Mouse (Mus musculus) C2C12 (cell line): ENCODE measurements around the gene Wdr74. TPM values are rescaled to one million over a fixed set of nuclear protein-coding genes. Genes with fewer than 3 reads are reported as not detected.
"Not testable (repeated sequence)": the region's sequence is repeated elsewhere in the genome, so short reads cannot be mapped to it uniquely, and the experiment has no call there.

Source experiments
- H3K27me3 ChIP-seq: one replicate; pipeline ENCODE4 v1.6.1; 2011; ENCODE audit not compliant: control insufficient read depth, insufficient read depth, insufficient read length
- H3K36me3 ChIP-seq: one replicate; pipeline ENCODE4 v1.6.1; 2011; ENCODE audit not compliant: control insufficient read depth, insufficient read depth
- H3K4me3 ChIP-seq: one replicate; pipeline ENCODE4 v1.5.1; 2011; ENCODE audit warnings: mild to moderate bottlenecking, control low read depth; ENCODE audit not compliant: poor library complexity, insufficient read depth, severe bottlenecking
- H3K79me2 ChIP-seq: one replicate; pipeline ENCODE4 v1.6.1; 2011; ENCODE audit not compliant: control insufficient read depth, insufficient read depth
- H3K79me3 ChIP-seq: one replicate; pipeline ENCODE4 v1.6.1; 2011; ENCODE audit warnings: low read depth, control low read depth
- H3ac ChIP-seq: one replicate; pipeline ENCODE3; 2011; ENCODE audit warnings: low read depth; ENCODE audit not compliant: control insufficient read depth, insufficient read length
- CEBPB ChIP-seq: IDR thresholded peaks from one replicate; pipeline ENCODE4 v1.6.1; 2011; ENCODE audit warnings: low read depth, mild to moderate bottlenecking, control low read depth, moderate library complexity
- CTCF ChIP-seq: IDR thresholded peaks from one replicate; pipeline ENCODE4 v1.5.1; 2011; ENCODE audit not compliant: control insufficient read depth, insufficient read depth, insufficient read length
- FOSL1 ChIP-seq: IDR thresholded peaks from one replicate; pipeline ENCODE4 v1.8.0; 2011; ENCODE audit warnings: mild to moderate bottlenecking, low read length; ENCODE audit not compliant: poor library complexity, insufficient read depth, severe bottlenecking
- MAX ChIP-seq: IDR thresholded peaks from one replicate; pipeline ENCODE4 v1.6.1; 2011; ENCODE audit warnings: mild to moderate bottlenecking, control low read depth
- MYOD1 ChIP-seq: IDR thresholded peaks from one replicate; pipeline ENCODE4 v1.6.1; 2011; ENCODE audit warnings: low read depth; ENCODE audit not compliant: control insufficient read depth, insufficient read length
- MYOG ChIP-seq: IDR thresholded peaks from one replicate; pipeline ENCODE4 v1.6.1; 2011; ENCODE audit not compliant: control insufficient read depth, insufficient read length; ENCODE audit errors: extremely low read depth
- USF1 ChIP-seq: IDR thresholded peaks from one replicate; pipeline ENCODE4 v1.6.1; 2011; ENCODE audit warnings: low read depth, mild to moderate bottlenecking, control low read depth, moderate library complexity
- polyA plus RNA-seq: library from polyadenylated mRNA; unstranded; fragments of >200 nt; fragmentation: generic; extraction: Trizol; gene quantifications from one replicate; pipeline ENCODE4 v1.2.1, GENCODE M21; 2012; ENCODE audit warnings: missing spikeins

The Wdr74 gene
- polyA plus RNA-seq, 1 experiment = 116 TPM

DNA sequence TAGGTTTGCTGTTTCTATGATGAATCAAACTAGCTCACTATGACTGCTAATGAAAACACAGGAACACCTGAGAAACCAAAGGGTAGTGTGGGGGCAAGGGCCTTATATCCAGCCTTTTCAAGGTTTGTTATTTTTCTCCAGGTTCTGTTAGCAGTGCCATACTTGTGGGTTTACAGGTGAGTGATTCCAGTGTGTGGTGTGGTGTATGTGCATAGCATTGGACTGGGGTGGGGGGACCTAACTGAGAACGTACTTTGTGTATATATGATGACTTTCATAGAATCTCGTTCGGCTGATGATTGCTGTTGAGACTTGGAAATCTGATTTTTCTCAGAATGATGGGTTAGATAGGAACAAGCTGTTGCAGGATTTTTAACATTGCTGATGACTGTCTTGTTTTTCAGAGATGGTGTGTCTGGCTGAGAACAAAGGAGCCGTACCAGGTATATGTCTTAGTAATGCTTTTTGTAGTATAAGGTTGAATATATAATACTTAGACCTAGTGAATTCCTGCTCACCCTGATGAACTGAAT, 10.5 kb upstream of the Wdr74 start:
- peaks cover 33% of the 10 kb centered on the region for H3K36me3 ChIP-seq
- H3K27me3 ChIP-seq = no peaks in the 10 kb centered on the region
- H3K4me3 ChIP-seq = peak overlapping the region; percentile 93
- peaks cover 51% of the 10 kb centered on the region for H3K79me3 ChIP-seq
- H3K79me2 ChIP-seq = peaks cover 64% of the 10 kb centered on the region
- TF ChIP-seq MYOD1 = no peak
- no peak for TF ChIP-seq CEBPB
- TF ChIP-seq CTCF = no peak
- TF ChIP-seq MYOG = no peak
- no peak for TF ChIP-seq USF1
- TF ChIP-seq MAX = no peak
- TF ChIP-seq FOSL1 = no peak
- peak overlapping the region; percentile 94 for H3ac ChIP-seq

DNA sequence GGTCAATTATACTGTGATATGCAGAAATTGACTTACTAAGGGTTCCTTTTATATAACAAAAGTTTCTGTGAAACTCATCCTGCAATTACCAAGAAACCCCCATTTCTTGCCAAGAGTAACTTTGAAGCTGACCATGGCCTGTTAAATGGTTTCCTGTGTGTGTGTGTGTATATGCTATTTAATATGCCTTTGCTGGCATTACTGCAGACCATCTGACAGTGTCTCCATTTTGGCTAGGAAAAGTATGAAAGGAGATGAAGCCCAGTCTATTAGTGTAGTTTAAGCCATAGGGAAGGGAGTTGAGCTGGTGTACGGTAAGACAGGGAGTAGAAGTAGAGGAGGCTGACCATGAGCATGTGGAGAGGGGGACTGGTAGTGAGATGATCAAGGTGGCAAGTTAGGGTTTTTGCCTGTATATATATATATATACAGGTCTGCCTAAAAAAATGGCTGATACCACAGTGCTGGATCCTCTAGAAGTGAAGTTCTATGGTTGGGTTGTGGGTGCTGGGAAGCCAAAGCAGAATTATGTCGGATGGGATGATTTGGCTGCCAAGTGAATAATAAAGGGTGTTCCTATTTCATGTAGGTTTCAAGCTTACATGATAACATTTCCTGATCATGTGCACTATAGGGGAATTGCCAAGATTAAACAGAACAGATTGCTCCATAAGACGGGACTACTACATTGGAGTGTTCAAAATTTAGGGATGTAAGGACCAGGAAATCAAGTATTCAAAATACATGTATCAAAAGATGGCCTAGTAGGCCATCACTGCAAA, 8.8 kb upstream of the Wdr74 start:
- peaks cover 35% of the 10 kb centered on the region for H3K79me3 ChIP-seq
- H3K4me3 ChIP-seq = no peak overlapping the region

DNA sequence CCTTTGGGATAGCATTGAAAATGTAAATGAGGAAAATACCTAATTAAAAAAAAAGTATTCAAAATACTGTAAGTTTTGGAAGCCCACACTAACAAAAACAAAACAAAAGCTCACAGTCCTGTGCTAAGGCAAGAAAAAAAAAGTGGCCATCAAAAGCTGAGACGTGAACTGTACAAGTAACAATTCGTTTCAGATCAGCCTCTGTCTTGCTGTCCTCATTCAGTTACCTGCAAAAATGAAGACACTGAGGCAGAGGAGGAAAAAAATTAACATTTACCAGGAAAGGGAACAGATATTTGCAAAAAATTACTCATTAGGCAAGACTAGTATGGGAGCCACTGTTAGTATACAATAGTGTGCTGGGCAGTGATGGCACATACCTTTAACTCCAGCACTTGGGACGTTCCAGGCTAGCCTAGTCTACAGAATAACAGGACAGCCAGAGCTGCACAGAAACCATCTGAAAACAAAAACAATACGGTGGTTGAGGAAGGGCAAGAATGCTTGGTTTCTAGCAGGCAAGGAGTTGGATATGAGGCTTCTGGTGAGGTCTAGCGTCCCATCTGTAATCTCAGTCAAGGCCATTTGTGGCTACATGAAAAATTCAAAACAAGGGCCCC, 8.0 kb upstream of the Wdr74 start:
- TF ChIP-seq USF1 (no peak), MAX (peak; percentile 6), MYOG (no peak)
- no peak overlapping the region for H3ac ChIP-seq
- no peaks in the 10 kb centered on the region for H3K27me3 ChIP-seq
- peaks cover 39% of the 10 kb centered on the region for H3K79me2 ChIP-seq
- no peak overlapping the region for H3K4me3 ChIP-seq
- H3K79me3 ChIP-seq = peaks cover 27% of the 10 kb centered on the region
- peaks cover 32% of the 10 kb centered on the region for H3K36me3 ChIP-seq

More for the DNA sequence above, 8.8 kb upstream of the Wdr74 start:
- H3K36me3 ChIP-seq = peaks cover 32% of the 10 kb centered on the region
- TF ChIP-seq MYOG (no peak), USF1 (no peak), MAX (peak; percentile 3), CTCF (no peak), FOSL1 (no peak)
- no peaks in the 10 kb centered on the region for H3K27me3 ChIP-seq
- H3K79me2 ChIP-seq = peaks cover 48% of the 10 kb centered on the region
- H3ac ChIP-seq = no peak overlapping the region

DNA sequence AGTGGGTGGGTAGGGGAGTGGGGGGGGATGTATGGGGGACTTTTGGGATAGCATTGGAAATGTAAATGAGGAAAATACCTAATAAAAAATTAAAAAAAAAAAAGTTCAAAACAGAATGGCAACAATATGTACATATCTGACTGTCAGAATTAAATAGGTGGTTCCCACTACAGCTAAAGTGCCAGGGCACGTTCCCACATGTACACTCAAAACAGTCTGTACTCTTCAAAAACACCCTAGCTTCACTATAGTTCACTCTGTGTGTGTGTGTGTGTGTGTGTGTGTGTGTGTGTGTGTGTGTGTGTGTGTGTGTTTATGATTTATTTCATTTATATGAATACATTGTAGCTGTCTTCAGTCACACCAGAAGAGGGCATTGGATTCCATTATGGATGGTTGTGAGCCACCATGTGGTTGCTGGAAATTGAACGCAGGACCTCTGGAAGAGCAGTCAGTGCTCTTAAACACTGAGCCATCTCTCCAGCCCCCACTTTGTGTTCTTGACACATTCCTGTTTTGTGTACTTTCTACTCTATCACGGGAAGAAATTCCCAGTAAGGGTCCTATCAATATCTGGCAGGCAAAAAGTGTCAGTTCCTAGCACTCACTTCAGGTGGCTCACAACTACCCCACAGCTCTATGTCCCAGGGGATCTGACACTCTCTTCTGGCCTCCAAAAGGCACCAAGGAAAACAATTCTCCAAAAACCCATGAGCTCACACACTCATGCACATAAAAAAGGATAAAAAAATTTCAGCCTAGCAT, 7.1 kb upstream of the Wdr74 start:
- Histone ChIP-seq H3K79me3 (peaks cover 24% of the 10 kb centered on the region), H3K36me3 (peaks cover 32% of the 10 kb centered on the region), H3K79me2 (peaks cover 34% of the 10 kb centered on the region)
- H3ac ChIP-seq, H3K4me3 ChIP-seq, H3K27me3 ChIP-seq: not testable (repeated sequence)

DNA sequence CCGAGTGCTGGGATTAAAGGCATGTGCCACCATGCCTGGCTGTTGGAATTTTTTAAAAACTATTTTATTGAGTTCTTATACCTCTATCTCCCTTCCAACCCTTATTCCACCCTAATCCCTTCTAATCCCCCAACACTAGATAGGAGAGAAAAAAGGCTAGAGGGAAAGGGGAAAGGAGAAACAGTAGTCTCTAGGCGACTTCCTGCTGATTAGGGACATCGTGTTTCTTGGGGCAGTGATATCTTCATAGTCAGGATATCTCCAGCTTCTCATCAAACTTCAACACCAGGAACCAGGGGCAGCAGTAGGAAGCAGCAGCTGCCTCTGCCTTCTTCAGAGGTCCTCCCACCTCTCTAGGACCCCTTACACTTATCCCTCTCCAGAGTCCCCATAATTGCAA, 1.3 kb upstream of the Wdr74 start:
- H3ac ChIP-seq = no peak overlapping the region
- no peaks in the 10 kb centered on the region for H3K27me3 ChIP-seq
- TF ChIP-seq MYOG (no peak), USF1 (no peak), FOSL1 (no peak), MYOD1 (no peak), CTCF (no peak), CEBPB (no peak), MAX (no peak)
- peaks cover 23% of the 10 kb centered on the region for H3K36me3 ChIP-seq
- peaks cover 24% of the 10 kb centered on the region for H3K79me3 ChIP-seq
- H3K79me2 ChIP-seq = peaks cover 35% of the 10 kb centered on the region
- H3K4me3 ChIP-seq = no peak overlapping the region
